Mouse (Mus musculus) layer of hippocampus, postnatal 14 days (tissue): ENCODE measurements around the gene Fam189a1. TPM values are rescaled to one million over a fixed set of nuclear protein-coding genes. Genes with fewer than 3 reads are reported as not detected.

Source experiments
- DNase-seq, 2 experiments: peaks; one replicate each; pipeline ENCODE4 v3.0.0; 2021 to 2022; ENCODE audit warnings: low spot score in 2 of 2, mixed read lengths in 1 of 2
- total RNA-seq, 2 experiments: library from RNA; stranded (reverse); gene quantifications; 2 replicates each; pipeline ENCODE4 v1.2.3; 2021

The Fam189a1 gene
- total RNA-seq, 2 experiments from 2014 or later, result 70.5 to 72.7 TPM

DNA sequence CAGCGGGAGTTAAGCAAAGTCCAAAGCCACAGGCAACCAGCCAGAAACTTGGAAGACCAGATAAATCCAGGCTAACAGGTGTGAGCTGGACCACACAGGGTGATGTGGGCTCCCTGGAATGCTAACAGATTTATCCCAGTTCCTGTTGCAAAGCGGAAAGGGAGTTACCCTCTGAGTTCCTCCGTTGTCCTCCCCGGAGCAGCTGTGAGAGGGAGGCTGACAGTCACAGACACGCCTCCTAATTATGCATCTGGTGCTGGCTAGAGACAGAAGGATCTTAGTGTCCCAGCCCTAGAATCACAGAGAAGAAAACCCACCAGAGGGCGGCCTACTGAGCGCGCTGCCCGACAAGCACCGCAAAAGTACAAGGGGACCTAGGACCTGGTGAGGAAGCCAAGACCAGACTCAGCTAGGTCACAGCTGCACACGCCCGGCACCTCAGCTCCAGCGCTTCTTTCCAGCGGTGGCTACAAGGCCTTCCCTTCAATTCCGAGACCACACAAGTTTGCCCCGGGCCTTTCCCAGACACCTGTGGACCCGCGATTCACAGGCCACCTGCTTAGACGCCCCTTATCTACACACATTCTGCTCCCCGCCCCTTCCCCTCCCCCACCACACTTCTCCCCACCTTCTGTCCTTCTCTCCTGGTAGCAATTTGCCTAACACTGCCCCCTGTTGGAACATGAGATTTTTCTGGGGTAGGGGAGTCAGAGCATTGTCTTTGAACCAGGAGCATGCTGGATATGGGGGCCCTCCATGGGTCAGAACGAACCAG is 316.4 kb downstream of the Fam189a1 start:
- DNase-seq, result peak; percentile 42 to 67

DNA sequence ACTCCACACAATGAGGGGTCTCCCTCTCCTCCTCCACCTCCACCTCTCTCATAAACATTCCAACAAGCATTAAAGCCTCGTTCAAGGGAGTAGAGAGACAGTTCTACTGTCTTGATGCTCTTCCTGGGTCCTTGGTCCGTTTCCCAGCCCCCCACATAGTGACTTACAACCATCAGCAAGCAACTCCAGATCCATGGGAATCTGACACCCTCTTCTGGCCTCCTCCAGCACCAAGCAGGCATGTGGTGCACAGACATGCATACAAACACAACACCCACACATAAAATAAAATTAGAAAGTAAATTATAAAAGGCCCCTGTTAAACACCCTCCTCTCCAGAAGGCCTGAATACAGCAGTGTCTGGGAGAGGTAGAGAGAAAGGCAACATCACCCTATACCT is 317.1 kb downstream of the Fam189a1 start:
- DNase-seq, result no peak

DNA sequence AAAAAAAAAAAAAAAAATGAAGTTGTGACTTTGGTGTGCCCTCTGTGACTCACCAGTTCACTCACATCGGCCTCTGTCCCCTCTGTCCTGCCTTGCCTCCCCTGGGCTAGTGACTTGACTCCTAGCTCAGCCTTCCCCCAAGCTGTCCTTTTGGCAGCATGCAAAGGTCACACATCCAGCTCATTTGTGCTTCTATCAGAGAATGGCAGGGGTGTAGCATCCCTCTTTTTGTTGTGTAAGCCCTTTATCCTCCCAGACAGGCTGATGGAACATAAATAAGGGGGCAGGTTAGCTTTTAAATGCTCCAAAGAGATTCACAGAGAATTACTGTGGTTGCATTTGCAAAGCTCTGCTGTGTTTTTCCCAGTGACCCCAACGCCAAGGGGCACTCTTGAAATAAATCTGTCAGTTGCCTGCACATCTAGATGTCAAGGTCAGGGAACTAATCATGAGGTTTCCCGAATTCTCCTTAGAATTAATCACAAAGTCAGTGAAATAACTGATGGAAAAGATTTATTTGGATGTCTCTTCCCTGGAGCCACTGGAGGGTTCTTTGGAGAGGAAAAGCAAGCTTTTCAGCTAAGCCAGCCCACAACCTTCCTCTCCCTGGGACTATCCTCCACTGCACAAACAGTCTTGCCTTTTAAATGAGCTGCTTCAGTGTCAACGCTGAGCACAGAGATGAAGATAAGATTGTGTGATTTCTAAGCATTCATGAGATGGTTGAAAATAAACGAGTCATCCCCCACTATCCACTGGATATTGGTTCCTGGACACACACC is 326.0 kb downstream of the Fam189a1 start:
- DNase-seq, result no peak

DNA sequence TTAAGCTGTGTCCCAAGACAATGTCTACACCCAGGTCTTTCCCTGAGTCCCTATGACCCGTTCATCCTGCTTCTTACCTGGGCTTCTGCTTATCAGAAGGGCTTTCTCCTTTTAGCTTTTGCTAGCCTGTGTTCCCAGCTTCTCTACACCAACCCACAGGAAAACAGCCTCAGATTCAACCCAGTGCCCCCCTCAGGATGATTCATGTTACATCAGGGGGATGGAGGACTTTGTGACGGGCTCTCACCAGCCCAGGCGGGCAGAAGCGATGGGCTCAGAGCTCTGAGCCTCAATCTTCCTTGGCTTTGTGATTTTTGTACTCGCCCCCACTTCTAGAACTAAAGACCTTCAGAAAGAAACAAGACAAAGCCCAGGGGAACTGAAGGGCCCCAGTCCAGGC is 335.3 kb downstream of the Fam189a1 start:
- no peak for DNase-seq

DNA sequence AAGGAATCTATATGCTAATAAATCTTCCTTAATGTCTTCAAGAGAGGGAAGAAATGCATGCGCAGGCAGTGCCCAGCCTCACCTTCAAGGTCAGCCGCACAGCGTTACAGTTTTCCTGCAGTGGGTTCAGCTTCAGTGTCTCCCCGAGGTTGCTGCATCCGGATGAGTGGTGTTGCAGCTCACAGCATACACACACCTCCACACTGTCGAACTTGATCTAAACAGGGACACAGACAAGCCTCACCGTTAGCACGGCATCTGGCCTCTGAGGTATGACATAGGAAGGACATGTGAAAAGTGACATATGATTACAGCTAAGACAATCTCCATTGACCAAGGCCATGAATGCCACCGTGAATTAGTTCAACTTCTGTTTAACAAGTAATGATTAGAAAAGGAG is 336.7 kb downstream of the Fam189a1 start:
- no peak for DNase-seq

DNA sequence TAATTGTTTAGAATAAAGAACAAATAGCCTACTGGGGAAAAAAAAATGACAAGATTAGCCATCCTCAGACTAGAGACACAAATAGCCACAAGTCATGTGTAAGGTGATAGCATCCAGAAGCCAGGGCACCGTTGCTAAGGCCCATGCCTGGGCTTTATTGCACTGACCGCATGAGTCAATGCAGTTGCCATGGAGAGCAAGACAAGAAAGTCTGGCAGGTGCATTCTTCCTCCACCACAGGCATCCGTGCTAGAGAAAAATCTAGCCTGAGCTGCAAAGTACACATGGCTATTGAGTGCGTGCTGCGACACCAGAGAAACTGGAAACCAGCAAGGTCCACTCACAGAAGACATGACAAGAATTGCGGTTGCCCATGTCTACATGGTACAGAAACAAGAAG is 347.5 kb downstream of the Fam189a1 start:
- no peak for DNase-seq

DNA sequence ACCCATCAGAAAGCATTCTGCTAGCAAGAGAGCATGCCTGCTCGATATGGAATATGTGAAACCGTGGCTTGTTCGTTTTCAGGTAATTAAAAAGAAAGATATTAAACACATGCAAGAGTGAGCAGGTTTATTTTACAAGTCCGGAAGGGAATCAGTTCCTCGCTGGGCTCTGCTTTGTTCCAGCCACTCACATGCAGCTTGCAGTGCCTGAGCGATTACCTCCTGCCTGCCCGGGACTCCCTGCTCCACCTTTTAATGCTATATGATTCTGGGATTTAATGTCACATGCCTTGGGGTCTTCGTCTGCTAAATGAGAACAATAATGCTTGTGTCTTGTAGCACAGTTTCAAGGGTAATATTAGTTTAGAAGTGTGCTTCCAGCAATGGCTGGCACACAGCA is 351.3 kb downstream of the Fam189a1 start:
- DNase-seq, result no peak

DNA sequence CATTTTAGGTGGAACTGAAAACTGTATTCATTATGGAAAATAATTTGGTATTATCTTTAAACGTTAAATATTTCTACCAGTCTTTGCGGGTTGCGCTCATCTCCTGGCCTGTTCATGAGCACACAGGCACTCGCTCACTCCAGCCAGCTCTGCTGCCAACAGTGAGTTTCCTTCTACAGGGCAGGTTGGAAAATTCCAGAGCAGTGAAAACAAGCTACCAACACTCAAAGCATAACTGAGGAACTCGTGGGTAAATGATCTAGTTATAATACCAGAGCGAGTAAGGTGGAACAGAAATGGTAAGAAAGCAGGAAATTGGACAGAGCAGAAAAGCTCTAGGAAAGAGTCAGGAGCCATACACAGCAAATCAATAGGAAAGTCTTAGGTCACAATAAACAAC is 360.8 kb downstream of the Fam189a1 start:
- no peak for DNase-seq

DNA sequence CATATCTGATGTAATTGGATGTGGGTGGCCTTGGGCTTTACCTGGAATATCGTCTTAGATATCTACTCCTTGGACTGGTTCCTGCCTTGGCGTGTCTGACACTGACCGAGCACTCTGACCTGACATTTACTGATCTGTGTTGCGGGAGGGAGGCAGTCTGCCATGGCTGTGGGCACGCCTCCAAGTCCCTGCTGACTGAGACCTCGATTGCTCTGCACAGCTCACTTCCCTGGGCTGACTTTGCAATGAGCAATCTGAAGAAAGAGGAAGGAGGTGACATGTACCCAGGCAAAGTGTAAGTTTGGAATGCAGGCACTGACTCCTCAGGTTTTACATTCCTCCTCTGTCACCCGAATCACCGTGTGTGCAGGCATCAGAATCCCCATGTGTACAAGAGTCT is 364.3 kb downstream of the Fam189a1 start:
- no peak for DNase-seq

DNA sequence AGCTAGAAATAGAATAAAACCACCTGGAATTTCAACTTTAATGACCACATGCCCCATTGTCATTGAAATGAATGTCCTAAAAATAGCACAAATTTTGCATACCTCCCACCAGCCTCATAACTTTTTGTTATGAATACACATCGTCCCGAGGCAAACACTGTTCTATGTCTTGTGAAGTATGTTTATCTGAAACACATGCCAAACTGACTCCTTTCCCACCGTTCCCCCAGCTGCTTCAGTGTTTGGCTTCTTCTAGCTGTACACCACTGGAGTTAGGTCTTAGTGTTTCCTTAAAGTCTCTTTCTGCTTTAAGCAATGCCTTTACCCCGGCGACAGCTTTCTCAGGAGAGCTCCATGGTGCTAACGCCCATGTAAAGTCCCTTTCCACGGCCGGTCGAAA is 365.2 kb downstream of the Fam189a1 start:
- no peak for DNase-seq

DNA sequence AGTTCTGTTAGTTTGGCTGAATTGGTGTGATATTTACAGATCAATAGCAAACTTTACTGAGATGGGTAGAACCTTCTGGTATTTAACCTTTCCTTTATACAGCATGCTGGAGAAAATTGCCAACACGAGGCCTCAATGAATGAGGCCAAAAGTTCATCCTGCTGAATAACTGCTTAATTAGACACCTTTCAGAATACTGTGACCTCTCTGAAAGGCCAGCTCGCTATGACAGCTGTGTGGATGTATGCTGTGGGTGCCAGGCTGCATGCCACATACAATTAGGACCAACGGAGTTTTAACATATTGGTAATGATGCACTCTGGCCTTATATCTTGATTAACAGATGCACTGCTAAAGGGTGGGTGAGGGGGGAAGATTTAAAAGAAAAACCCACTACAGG is 371.3 kb downstream of the Fam189a1 start:
- no peak for DNase-seq

DNA sequence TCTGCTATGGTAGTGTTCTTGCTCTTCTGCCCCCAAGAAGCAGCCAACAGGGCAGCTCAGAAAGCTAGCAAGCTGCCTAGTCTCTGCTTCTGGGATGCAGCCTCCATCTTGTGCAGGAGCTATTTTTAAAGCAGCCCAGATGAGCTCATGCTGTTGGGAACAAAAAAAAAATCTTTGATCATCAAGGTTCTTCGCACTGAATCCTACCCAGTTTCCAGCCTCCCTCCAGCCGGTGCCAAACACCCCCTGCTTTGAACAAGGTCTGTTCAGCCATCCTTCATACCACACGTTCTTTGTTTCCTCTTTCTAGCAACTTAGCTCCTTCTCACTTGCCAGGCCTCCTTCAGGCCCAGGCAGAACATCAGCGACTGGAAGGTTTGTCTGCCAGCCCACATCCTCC is 376.9 kb downstream of the Fam189a1 start:
- peak in 1 of 2 experiments; percentile 70 for DNase-seq

DNA sequence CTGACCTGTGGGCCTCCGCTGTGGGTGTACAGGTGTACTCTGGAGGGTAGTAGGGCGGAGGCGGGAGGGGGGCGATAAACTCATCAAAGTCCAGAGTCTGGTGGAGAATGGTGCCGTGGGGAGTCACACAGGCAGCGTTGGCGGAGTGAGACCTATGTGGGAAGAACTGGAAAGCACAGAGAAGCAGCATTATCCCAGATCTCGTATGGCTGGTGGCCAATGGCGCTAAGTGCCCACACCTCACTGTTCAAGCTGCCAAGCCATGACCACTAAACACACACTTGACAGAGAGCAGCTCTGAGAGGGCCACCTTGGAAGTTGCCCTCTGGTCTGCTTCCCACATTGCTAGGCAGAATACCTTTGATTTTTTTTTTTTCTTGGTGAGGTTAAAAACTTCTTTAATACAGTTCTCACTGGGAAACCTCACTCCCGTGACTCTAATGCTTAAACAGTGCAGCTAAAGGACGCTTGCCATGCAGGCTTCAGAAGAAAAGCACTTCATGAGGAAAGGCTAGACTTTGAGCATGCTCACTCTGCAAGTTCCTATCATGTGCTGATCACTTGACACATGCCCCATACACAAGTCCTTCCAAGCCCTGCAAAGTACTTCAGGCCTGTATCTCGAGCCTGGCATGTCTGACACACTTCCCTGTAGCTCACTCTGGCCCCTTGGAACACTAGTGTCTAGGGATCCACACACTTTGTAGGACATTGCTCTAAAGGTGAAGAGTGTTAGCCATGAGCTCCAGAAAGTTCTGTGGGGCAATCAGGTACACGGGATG is 379.5 kb downstream of the Fam189a1 start:
- DNase-seq, result no peak

DNA sequence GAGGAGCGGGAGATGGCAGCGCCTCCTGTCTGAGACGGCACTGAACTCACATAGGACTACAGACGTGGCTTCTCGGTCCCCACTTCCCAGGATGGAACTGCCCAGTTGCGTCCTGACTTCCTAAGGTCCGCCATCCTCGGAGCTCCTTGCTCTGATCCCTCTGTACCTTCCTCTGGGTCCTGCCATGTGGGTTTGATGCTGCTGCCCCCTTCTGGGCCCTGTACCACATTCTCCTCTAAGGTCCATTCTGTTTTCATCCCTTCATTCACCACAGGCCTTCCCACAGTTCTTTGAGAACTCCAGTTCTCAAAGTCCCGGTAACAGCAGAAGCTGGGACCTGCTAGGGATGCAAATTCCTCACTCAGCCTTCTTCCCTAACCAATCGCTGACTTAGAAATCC is 382.9 kb downstream of the Fam189a1 start:
- no peak for DNase-seq

DNA sequence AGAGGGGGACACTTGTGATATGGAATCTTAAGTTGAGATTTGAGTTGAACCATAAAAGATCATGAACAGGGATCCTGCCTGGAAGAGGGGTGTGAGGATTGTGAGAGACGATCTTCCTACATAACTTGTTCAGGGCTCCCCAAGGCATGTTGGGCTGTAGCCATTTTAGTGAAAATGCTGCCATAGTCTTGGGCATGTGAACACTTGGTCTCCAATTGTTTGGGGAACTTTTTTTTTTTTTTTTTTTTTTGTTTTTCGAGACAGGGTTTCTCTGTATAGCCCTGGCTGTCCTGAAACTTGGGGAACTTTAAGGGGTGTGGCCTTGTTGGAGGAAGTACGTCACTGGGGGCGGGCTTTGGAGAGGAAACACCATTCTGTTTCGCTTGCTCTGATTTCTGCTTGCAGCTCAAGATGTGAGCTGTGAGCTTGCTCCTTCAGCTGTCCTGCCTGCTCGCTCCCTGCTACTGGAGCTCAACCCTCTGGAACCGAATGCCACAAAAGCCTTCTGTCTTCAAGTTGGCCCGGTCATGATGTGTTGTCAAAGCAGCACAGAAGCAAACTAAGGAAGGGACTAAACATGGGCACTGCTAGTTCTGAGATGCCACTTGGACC is 385.5 kb downstream of the Fam189a1 start:
- DNase-seq, result no peak

DNA sequence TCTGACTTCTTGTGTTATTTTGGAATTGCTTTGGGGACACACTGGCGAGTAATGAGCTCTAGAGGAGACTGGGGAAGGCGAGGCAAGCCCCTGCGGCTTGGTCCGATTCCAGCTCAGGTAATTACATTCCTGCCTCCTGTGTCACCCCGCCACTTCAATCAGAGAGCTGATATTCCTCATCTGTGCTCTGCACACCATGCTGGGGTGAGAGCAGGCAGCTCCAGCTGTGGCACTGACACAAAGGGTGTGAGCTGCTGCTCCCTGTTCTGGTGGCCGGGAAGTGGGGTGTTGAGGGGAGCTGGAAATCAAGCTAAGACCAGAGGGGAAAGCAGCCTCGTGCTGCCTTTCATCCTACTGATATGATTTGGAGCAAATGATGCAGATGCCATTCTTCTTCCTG is 386.6 kb downstream of the Fam189a1 start:
- no peak for DNase-seq

DNA sequence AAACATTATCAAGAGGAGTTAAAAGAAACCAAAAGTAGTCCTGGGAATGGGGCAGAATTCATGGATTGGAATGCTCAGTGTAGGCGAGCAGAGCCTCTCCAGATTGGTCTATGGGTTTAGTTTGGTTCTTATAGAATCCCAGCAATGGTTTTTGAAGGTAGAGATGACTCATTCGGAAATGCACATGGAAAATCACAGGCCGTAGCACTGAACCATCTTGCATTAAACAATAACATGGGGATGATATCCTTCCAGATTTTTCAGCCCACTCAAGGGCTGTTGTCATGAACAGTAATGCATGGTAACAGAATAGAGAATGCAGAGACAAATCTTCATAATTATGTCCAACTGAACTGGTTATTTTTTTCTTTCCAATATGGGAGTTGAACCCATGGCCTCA is 390.8 kb downstream of the Fam189a1 start:
- peak in 1 of 2 experiments; percentile 55 for DNase-seq

DNA sequence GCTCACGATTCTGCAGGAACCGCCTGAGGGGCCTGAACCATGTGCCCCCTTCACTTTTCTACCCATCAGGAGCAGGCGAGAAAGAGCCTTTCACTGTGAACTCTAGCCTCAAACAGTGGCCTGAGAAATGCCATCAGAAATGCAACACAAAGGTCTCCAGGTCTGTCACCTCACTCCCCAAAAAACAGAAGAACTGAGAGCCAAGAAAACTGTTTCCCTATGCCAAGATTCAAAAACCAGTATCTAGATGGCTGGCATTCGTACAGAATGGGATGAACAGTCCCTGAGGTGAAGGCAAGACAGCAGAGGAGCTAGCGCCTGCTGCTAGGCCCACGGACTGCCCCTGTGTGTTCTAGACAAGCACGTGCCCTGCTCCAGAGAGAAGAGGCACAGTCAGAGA is 401.2 kb downstream of the Fam189a1 start:
- DNase-seq, result no peak

DNA sequence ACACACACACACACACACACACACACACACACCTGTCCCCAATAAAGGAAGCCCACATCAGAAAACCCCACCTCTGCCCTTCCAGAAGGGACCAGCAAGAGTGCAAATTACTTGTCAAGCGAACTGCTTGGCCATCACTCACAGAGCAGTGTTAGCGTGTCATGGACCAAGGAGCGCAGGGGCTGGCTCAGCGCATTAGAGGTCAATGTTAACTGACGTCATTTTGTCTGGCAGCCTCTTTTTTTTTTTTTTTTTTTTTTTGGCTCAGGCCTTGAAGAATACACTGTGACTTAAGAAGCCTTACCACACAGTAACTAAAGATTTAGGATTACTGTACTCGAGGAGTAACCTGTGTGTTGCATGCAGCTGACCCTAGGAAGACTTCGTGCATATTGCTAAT is 402.2 kb downstream of the Fam189a1 start:
- no peak for DNase-seq

DNA sequence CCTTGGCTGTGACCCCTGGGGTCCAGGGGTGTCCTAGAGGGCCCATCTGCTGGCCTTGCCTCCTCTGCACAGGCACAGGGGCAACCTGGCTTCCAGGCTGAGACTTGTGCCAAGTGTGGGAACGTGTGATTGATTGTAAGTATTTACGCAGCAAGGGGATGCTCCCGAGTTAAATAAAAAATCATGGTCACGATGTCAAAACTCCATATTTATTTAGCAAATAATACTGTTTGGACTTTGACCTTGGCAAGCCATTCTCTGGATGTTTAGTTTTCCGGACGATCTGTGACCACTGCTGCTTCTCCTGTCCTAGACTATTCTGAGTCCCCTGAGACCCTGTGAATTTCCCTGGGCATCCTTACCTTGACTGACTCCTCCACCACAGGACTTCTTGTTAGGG is 402.7 kb downstream of the Fam189a1 start:
- DNase-seq, result no peak

DNA sequence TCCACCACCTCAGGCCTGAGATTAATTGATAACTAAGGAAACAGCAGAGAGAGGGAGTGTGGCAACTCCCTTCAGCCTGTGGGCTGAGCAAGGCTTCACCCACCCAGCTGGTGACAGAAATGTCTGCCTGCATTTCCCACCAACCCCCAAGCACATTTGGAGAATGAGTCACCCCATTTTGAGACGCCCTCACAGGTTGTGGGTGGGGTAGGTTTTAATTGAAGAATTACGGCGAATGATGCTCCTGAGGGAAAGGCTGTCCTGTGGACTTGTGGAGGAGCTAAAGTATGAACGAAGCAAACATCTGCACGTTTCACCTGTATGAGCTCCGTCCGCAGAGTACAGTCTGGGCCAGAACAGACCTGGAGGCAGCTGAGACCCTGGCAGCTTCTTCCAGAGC is 404.2 kb downstream of the Fam189a1 start:
- DNase-seq, result peak in 1 of 2 experiments; percentile 52
